Mouse (Mus musculus) heart, embryonic 12.5 days (tissue): ENCODE measurements around the gene Chchd6. TPM values are rescaled to one million over a fixed set of nuclear protein-coding genes. Genes with fewer than 3 reads are reported as not detected.

Experiments used
- ATAC-seq: fragments of 200-750 bp; cut with Nextera tagmentation; 2 replicates; pipeline ENCODE4 v1.8.0; 2017; ENCODE audit warnings: moderate TSS enrichment, moderate library complexity; ENCODE audit not compliant: insufficient number of reproducible peaks, low FRiP score
- H3K27ac ChIP-seq: fragments of 300-500 bp; sonication (generic); 2 replicates; pipeline ENCODE4 v1.5.1; 2016; ENCODE audit warnings: mild to moderate bottlenecking, moderate library complexity; ENCODE audit not compliant: poor library complexity, severe bottlenecking
- H3K27me3 ChIP-seq: fragments of 300-500 bp; sonication (generic); replicated peaks from 2 replicates; pipeline ENCODE4 v1.6.1; 2016; ENCODE audit warnings: mild to moderate bottlenecking, moderate library complexity
- H3K36me3 ChIP-seq: fragments of 300-500 bp; sonication (generic); 2 replicates; pipeline ENCODE4 v1.6.1; 2016; ENCODE audit warnings: mild to moderate bottlenecking, moderate library complexity
- H3K4me1 ChIP-seq: fragments of 300-500 bp; sonication (generic); replicated peaks from 2 replicates; pipeline ENCODE4 v1.6.1; 2016; ENCODE audit warnings: mild to moderate bottlenecking
- H3K4me2 ChIP-seq: fragments of 300-500 bp; sonication (generic); 2 replicates; pipeline ENCODE4 v1.6.1; 2016; ENCODE audit warnings: mild to moderate bottlenecking, moderate library complexity
- H3K4me3 ChIP-seq: fragments of 300-500 bp; sonication (generic); 2 replicates; pipeline ENCODE4 v1.5.1; 2016; ENCODE audit warnings: mild to moderate bottlenecking
- H3K9ac ChIP-seq: fragments of 300-500 bp; sonication (generic); 2 replicates; pipeline ENCODE4 v1.6.1; 2016; ENCODE audit warnings: mild to moderate bottlenecking, moderate library complexity
- H3K9me3 ChIP-seq: fragments of 300-500 bp; sonication (generic); replicated peaks from 2 replicates; pipeline ENCODE4 v1.6.1; 2016; ENCODE audit warnings: mild to moderate bottlenecking, moderate library complexity
- WGBS: fragments of 180-500 bp; shearing (Covaris S2); methylation state at CpG from one replicate; pipeline ENCODE4 v1.1.7; 2016; 5-methylcytosine and 5-hydroxymethylcytosine counted together
- polyA plus RNA-seq: library from polyadenylated mRNA; unstranded; fragments of >200 nt; fragmentation: Nextera tagmentation; extraction: Ambion mirVana; gene quantifications from 2 replicates; pipeline ENCODE4 v1.2.1, GENCODE M21; 2016

Chchd6 gene
- polyA plus RNA-seq, 1 experiment from 2014 or later: 39.7 TPM

DNA sequence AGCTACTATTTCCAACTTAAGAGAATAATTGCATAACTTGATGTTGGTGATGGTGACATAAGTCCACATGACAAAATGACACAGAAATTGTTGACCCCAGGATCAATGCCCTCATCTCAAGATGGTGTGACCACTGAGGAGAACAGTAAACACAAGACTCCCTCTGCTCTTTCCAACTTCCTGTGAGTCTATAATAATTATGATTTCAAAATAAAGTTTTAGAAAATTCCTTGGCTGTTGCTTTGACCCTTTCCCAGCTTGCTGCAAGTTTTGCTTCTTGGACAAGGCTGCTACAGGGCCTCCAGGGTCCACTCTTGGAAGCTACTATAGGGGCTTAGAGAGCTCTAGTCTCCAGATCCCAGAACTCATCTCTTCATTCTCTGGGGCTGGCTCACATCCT, 226.6 kb downstream of the Chchd6 start:
- H3K27ac ChIP-seq: no peak overlapping the region
- no peak overlapping the region for H3K4me2 ChIP-seq
- no peaks in the 10 kb centered on the region for H3K36me3 ChIP-seq
- ATAC-seq: no peak
- peaks cover 8% of the 10 kb centered on the region for H3K27me3 ChIP-seq
- no peak overlapping the region for H3K9ac ChIP-seq
- no peaks in the 10 kb centered on the region for H3K4me1 ChIP-seq
- H3K9me3 ChIP-seq: no peaks in the 10 kb centered on the region; the same call in 1 of the 2 replicates
- no peak overlapping the region for H3K4me3 ChIP-seq

DNA sequence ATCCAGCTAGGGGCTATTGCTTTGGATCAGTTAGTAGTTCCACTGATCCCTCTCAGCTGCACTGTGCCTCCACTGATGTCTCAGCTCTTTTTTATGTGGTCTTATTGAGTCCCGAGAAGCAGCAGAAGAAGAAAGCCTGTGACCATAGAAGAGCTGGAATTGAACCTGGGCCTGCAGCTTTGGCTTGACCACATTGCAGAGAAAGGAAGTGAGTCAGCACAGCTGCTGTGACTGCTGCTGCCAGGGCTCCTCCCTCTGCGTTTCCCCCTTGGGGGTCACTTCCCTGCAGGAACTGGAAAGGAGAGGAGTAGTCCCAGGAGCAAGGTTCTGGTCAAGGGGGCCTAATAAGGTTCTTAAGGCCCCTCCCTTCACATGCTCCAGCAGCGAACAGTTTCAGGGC, 231.1 kb downstream of the Chchd6 start:
- ATAC-seq: no peak
- Histone ChIP-seq H3K27ac (no peak overlapping the region), H3K36me3 (no peaks in the 10 kb centered on the region), H3K9me3 (no peaks in the 10 kb centered on the region; the same call in 1 of the 2 replicates), H3K9ac (no peak overlapping the region), H3K4me2 (no peak overlapping the region), H3K4me3 (no peak overlapping the region), H3K27me3 (peaks cover 17% of the 10 kb centered on the region), H3K4me1 (peaks cover 27% of the 10 kb centered on the region)
- WGBS: 57% methylated on average over 3 of the region's 3 CpGs

DNA sequence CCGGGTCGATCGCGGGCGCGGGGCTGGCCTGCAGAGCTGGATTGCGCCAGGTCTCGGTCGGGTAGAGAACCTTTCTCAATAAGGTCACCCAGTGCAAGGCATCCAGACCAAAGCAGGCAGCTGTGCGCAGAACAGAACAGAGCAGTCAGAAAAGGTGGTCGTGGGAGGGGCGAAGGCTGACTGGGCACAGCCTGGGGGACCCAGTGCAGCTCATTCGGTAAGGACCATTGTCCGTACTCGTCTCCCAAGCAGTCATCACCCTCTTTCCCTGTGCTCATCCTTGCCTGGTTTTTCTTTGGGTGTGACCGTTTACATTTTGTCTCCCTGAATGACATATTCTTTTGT, 232.4 kb downstream of the Chchd6 start:
- H3K9me3 ChIP-seq: no peaks in the 10 kb centered on the region; the same call in 1 of the 2 replicates

DNA sequence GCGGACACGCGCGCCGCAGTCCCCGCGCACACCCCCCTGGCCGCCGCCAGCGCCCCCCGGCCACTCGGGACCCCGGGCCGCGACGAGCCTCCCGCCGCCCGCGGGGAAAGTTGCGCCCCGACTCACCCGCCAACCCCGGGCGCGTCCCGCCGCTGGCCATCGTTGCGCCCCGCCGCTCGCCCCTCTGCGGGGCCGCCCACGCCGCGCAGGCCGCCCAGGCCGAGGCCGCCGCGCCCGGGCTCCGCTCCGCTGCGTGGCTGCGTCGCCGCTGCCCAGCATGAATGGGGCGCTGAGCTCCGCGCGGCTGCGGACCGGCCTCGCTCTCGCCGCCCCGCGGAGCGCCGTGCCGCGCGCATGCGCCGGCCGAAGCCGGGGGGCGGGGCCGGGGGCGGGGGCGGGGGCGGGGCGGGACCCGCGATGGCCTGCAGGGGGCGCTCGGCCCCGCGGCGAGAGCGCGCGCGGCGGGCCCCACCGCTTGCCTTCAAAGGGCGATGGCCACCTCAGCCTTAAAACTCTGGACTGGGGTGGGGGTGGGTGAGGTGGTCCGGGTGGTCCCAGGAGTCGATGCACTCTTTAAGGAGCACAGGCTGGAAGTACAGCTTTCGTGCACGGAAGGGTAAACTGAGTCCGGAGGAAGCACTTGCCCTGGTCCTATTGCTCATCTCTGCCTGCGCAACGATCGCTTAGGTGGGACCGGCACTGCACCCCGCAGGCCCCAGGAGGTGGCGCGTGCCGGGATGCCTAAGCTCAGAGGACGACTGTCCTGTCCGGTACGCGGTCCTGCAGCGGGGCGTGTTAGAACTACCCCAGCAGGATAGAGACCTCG, 233.0 kb downstream of the Chchd6 start, which contains the start of gene Plxna1:
TSS of gene Plxna1 (minus strand) at position 340 of the 826 bp plus-strand sequence.
- H3K4me1 ChIP-seq: peaks cover 38% of the 10 kb centered on the region
- 6% methylated on average over 109 of the region's 110 CpGs for WGBS
- H3K27ac ChIP-seq: peak within 1 kb of the TSS; percentile 62; the same call in 1 of the 2 replicates
- no peaks in the 10 kb centered on the region; the same call in 1 of the 2 replicates for H3K9me3 ChIP-seq
- peak within 1 kb of the TSS; percentile 96 for H3K4me2 ChIP-seq
- H3K4me3 ChIP-seq: peak within 1 kb of the TSS; percentile 99
- peaks cover 17% of the 10 kb centered on the region for H3K27me3 ChIP-seq
- no peaks in the 10 kb centered on the region; the same call in 1 of the 2 replicates for H3K36me3 ChIP-seq
- ATAC-seq: peak; percentile 79
- H3K9ac ChIP-seq: peak within 1 kb of the TSS; percentile 98

More for the DNA sequence above, 232.4 kb downstream of the Chchd6 start:
- peak overlapping the region; percentile 99 for H3K4me3 ChIP-seq
- no peak; the same call in 1 of the 2 replicates for ATAC-seq
- H3K4me2 ChIP-seq: peak overlapping the region; percentile 96
- H3K4me1 ChIP-seq: peaks cover 37% of the 10 kb centered on the region
- 6% methylated on average over 16 of the region's 16 CpGs for WGBS
- H3K27me3 ChIP-seq: peaks cover 17% of the 10 kb centered on the region
- peak overlapping the region; percentile 98 for H3K9ac ChIP-seq
- no peaks in the 10 kb centered on the region for H3K36me3 ChIP-seq
- H3K27ac ChIP-seq: no peak overlapping the region

DNA sequence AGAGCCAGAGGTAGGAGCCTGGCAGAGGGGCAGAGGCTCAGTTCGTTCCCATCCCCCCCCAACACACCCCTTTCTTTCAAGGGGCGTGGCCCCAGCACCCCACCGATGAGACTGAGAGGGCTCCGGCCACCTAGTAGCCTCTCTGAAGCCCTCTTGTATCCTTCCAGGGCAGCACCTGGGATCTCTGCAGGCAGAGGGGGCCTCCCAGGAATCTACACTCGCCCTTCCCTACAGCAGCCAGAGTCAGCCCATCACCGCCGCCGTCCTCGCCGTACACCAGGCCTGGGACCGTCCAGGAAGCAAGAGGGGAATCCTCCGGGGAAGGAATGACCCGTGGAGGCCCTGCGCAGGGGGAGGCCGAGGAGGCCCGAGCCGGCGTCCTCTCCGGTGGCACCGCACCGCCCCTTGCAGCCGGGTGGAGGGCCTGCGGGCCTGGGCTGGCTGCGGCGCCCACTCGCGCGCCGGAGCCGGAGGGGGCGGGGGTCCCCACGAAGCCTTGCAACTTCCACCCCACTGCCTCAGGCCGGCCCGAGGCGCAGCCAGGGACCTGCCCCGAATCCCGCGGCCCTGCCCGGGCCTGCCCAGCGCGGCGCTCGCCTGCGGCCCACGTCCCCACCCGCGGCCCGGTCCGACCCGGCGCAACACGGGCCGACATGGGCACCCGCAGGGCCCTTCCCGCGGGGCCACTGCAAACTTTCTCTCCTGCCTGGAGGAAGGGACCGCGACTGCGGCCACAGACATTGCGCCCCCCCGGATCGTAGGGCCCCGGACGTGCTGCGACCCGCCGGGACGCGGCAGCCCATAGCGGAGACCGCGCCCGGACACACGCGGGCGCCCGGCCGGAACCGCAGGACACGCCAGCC, 233.8 kb downstream of the Chchd6 start:
- Histone ChIP-seq H3K36me3 (peaks cover 8% of the 10 kb centered on the region), H3K27ac (peak overlapping the region; percentile 62; the same call in 1 of the 2 replicates), H3K4me1 (peaks cover 38% of the 10 kb centered on the region), H3K4me3 (peak overlapping the region; percentile 99), H3K4me2 (peak overlapping the region; percentile 96), H3K9ac (peak overlapping the region; percentile 98), H3K27me3 (peaks cover 17% of the 10 kb centered on the region), H3K9me3 (no peaks in the 10 kb centered on the region)
- under 1% methylated on average over 59 of the region's 80 CpGs for WGBS
- peak; percentile 33 for ATAC-seq

DNA sequence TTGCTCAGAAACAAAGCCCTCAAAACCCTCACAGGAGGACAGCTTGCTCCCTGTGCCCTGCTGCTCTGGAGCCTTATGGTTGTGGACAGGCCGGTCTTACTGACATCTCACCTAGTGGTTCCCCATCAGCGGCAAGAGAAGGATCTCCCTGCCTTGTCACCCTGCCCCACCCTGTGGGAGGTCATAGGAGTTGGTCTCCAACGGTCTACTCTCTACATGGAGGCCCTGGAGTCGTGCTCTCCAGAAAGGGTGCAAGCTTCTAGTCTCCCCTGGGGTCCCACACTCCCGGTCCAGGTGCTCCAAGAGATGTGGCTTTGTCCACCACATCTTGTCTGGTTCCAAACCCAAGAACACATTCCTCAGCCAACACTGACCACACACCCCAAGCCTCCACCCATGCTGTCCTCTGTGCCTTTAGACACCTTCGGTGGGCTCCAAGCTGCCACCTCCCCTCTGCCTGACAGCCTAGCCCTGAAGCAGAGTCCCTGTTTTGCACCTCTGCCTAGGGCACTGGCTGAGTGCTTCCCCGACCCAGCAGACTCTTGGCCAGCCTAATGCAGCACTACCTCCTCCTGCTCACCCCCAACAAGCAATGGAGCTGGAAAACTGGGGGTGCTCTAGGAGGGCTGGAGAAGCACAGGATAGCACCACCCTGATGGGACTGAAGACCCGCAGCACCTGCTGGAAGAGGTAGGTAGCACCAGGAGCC, 234.6 kb downstream of the Chchd6 start:
- peak overlapping the region; percentile 96 for H3K4me2 ChIP-seq
- WGBS: 50% methylated on average over 8 of the region's 8 CpGs
- peak; percentile 1; the same call in 1 of the 2 replicates for ATAC-seq
- peaks cover 17% of the 10 kb centered on the region for H3K27me3 ChIP-seq
- no peaks in the 10 kb centered on the region for H3K9me3 ChIP-seq
- H3K4me1 ChIP-seq: peaks cover 41% of the 10 kb centered on the region
- H3K27ac ChIP-seq: no peak overlapping the region
- peak overlapping the region; percentile 99 for H3K4me3 ChIP-seq
- peak overlapping the region; percentile 98 for H3K9ac ChIP-seq
- H3K36me3 ChIP-seq: peaks cover 15% of the 10 kb centered on the region

DNA sequence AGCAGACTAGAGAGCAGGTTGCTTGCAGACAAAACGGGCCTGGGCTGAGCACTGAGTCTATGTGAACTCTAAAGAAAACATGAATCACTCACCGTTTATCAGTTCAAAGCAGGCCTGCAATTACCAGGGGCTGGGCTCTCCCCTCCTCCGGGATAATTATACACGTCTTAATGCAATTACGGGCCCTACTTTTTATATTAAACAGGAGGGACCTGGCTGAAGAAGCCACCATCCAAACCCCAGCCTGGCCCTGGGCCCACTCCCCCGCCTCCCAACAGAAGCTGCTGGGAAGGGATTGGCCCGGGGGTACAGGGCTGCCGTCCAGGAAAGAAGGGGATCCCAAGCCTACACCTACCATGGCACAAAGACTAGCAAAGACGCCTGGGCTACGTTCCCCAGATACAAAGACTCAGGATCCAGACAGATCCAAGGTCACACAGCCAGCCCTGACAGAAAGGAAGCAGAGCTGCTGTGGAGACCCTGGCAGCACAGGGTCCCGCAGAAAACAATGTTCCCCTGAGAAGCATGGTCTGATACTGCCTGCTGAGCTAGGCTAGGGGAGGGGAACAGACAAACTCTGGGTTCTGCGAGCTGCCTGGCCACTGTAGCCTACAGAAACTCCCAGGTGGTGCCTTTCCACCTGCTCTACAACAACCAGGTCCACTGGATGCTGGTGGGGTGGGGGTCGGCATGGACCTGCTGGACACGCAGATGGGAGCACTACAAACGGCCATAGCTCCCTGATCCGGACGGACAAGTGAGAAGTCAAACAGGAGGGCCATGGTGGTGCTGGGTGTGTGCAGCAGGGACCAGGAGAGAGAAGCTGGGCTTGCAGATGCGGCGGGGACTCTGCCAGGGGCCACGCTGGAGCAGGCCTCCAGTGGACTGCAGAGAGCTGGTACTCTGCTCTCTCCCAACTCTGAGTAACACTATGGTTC, 235.4 kb downstream of the Chchd6 start:
- 63% methylated on average over 20 of the region's 20 CpGs for whole genome bisulfite sequencing
- Histone ChIP-seq H3K9me3 (no peaks in the 10 kb centered on the region), H3K4me2 (peak overlapping the region; percentile 96), H3K27me3 (peaks cover 17% of the 10 kb centered on the region), H3K4me1 (peaks cover 43% of the 10 kb centered on the region), H3K36me3 (peaks cover 18% of the 10 kb centered on the region), H3K27ac (no peak overlapping the region), H3K9ac (peak overlapping the region; percentile 98; the same call in 1 of the 2 replicates), H3K4me3 (no peak overlapping the region)
- no peak for ATAC-seq

DNA sequence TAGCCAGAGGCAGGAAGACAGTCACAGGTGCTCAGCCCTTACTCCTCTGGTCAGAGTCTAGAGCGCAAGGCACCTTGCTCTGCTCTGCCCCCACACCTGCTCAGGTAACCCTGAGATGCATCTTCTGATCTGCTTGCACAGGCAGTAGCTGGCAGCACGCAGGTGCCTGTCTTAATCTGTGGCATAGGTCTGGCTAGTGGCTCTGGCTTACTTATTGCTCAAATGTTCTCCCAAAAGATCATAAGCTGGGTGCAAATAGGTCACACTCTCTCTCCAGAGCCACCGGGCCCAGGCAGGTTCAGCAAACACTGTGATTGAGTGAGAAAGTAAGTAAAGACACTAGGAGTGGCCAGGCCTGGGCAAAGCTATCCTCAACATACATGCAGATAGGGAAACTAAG, 236.3 kb downstream of the Chchd6 start:
- Histone ChIP-seq H3K9me3 (no peaks in the 10 kb centered on the region), H3K27ac (no peak overlapping the region), H3K4me1 (peaks cover 51% of the 10 kb centered on the region), H3K9ac (0 out of 2 replicates have a peak overlapping the region, but pooled peaks have one; percentile 5), H3K4me2 (no peak overlapping the region), H3K4me3 (no peak overlapping the region), H3K27me3 (peaks cover 13% of the 10 kb centered on the region), H3K36me3 (peaks cover 26% of the 10 kb centered on the region)
- no peak for ATAC-seq
- WGBS: 92% methylated on average over 3 of the region's 3 CpGs

DNA sequence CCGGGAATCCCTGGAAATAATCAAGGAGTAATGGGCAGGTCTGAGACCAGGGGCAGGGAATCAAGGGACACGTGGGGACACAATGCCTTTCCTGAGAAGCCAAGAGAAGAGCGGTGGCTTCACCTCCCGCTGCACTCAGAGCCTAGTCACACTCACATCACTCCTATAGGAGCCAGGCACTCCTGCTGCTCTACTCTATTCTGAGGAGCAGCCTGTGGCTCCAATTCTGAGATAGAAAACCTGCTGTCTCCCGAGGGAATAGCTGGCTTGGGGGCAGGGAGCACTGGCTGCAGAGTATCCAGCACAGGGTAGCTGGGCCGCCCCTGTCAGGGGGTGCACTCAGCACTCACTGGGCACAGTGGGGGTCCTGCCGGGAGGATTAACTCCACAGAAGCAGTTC, 239.8 kb downstream of the Chchd6 start:
- Histone ChIP-seq H3K9me3 (no peaks in the 10 kb centered on the region), H3K27me3 (no peaks in the 10 kb centered on the region), H3K9ac (peak overlapping the region; percentile 27; the same call in 1 of the 2 replicates), H3K4me3 (no peak overlapping the region), H3K36me3 (peaks cover 41% of the 10 kb centered on the region), H3K27ac (no peak overlapping the region), H3K4me2 (no peak overlapping the region), H3K4me1 (peaks cover 73% of the 10 kb centered on the region)
- ATAC-seq: no peak
- 63% methylated on average over 7 of the region's 7 CpGs for WGBS

DNA sequence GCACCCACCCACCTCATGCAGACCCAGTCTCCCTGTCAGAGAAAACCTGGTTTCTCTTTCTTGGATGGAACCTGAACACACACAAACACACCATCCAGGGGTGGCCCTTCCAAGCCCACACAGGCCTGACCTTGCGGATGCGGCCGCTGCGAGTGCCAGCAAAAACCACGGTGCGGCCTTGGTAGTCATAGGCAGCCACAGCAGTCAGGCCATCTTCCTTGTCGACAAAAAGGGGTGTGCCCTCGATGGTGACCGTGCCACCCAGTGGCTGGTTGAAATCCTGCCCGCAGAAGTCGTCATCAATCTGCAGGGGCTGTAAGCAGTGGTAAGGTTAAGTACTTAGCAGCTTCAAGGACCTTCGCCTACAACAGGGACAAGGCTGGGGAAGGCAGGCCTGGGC, 240.7 kb downstream of the Chchd6 start:
- 0 out of 2 replicates have a peak overlapping the region, but pooled peaks have one; percentile 36 for H3K9ac ChIP-seq
- WGBS: 84% methylated on average over 12 of the region's 12 CpGs
- ATAC-seq: no peak

More for the DNA sequence above, 240.7 kb downstream of the Chchd6 start:
- Histone ChIP-seq H3K4me3 (no peak overlapping the region), H3K4me1 (peaks cover 73% of the 10 kb centered on the region), H3K9me3 (no peaks in the 10 kb centered on the region), H3K4me2 (no peak overlapping the region), H3K27me3 (no peaks in the 10 kb centered on the region), H3K36me3 (peaks cover 43% of the 10 kb centered on the region), H3K27ac (no peak overlapping the region)
